Mouse (Mus musculus) right cerebral cortex, postnatal 10 days (tissue): Measurements from ENCODE around the gene Tspan10.
A peak's percentile ranks its signal among the peaks of the same experiment; 100 is the strongest.
"Not testable (repeated sequence)": the region's sequence is repeated elsewhere in the genome, so short reads cannot be mapped to it uniquely, and the experiment has no call there.

ENCODE experiments used
- DNase-seq, 2 experiments: peaks; one replicate each; pipeline ENCODE4 v3.0.0; 2021; ENCODE audit warnings: low spot score in 2 of 2

Tspan10 gene

DNA sequence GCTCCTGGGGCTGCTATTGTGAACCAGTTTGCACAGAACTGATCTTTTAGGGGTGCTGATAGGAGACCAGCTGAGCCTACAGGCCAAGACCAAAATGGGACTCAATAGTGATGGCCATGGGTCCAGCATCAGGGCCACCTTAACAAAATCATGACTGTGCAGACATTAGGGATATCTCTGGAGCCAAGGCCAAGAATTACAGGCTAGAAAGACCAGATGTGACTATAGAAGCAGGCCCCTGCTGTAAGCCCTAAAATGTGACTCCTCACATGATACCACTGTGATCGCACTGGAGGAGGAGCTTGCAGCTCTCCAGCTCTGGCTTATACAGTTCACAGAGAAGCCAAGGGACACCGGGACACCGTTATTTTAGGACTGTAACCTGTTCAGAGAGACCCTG, at the start of gene Tspan10:
Tspan10 (plus strand) TSS at position 301 of the 400 bp plus-strand sequence.
- DNase-seq: no peak

DNA sequence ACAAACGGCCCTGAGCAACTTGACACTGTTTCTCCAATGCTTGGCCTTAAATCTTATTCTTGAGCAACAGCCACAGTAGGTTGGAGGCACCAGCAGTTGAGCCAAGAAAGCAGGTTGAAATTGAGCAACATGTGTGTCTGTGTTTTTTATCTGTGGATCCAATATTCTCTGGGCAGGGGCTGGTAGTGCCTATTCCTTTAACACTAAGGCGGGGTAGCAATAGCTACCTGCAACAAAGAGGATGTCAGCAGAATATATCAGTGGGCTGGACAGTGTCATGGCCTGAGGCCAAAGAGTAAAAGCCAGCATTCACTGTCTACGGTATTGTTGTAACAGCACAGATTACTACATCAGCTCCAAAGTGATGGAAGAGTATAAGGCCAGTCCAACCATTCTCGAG, 46.8 kb upstream of the Tspan10 start:
- DNase-seq: no peak

DNA sequence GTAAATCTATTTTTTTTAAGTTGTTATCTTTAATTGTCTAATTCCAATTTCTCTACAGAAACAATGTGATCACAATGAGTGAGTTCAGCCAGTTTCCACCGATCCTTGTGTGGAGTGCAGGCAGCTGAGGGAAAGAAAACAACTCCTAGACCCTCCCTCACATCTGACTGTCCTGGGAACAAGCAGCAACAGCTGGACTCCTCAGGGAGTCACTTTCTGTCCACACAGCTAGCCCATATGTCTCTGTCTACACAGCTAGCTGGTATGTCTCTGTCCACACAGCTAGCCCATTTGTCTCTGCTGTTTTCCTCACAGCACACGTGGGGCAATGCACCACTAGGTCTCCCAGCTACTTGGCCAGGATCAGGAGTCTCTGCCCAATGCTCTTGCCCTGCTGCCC, 44.8 kb upstream of the Tspan10 start:
- no peak for DNase-seq

DNA sequence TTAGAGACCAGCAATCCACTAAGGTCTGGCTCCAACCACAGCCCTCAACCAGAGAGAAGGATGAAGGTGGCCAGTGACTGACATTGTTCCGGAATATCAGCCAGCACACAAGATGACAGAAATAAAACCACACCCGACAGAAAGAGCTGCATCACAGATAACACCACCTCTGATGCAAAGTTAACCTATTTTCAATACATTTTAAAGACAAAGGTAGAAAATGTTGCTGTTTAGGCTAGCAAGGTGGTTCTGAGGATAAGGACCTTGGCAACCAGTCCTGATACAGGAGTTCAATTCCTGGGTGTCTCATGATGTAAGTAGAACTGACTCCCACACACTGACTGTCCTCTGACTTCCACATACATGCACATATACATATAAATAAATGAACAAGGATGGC, 43.1 kb upstream of the Tspan10 start:
- no peak for DNase-seq

DNA sequence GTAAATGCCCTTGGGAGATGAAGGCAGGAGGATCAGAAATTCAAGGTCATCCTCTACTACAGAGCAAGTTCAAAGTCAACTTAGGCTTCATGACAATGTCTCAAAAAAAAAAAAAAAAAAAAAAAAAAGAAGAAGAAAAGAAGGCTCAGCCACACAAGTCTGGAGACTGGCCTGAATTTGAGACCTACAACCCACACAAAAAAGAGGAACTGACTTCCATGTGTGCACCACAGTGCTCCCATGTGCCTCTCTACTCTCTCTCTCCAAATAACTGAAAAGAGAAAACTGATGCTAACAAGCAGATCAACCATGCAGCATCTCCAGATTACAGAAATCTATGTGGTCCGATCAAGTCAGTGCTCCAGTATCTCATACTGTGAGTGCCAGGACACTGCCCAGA, 37.6 kb upstream of the Tspan10 start:
- no peak for DNase-seq

DNA sequence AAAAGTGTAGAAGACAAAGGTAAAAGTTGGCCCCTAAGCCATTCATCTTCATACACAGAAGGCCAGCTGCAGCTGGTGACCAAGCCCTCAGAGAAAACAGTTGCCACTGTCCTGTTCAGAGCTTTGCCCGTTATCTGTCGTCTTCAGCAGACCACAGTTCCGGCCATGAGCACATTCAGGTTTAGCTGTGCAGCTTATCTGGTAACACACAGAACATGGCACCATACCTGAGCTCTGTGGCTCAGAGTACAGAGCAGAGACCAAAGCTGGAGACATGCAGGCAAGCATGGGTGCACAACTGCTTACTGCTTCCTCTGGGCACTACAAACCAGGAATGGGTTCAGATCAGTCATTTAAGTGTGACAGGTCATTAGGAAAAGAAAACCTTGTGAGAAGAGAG, 36.6 kb upstream of the Tspan10 start:
- no peak for DNase-seq

DNA sequence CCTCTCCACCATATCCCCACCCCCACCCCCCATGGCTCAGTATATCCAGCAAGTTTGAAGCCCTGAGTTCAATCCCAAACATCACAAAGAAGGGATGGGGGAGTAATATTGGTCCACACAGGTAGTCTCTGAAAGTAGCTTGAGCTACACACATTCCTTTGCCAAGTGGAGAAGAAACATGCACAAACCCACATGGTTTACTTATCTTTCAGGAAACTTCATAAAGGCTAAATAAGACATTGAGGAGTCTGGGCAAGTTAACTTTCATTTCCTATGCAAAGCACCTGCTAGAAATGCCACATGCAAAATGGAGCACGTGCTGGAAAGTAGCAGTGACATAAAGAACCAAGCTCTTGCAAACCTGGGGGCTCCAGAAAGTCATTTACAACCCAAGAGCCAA, 36.0 kb upstream of the Tspan10 start:
- DNase-seq: no peak

DNA sequence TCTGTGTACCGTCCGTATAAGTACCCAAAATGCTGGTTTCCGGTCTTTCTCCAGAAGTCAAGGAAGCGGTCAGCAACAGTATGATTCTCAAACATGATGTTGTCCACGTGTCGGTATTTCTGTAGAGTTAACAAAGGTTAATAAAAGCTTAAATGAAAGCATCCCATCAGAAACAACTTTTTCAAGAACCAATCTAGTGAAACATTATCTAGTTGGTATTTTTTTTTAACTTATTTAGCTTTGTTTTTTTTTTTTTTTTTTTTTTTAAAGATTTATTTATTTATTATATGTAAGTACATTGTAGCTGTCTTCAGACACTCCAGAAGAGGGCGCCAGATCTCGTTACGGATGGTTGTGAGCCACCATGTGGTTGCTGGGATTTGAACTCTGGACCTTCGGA, 28.8 kb upstream of the Tspan10 start:
- DNase-seq: not testable (repeated sequence)

DNA sequence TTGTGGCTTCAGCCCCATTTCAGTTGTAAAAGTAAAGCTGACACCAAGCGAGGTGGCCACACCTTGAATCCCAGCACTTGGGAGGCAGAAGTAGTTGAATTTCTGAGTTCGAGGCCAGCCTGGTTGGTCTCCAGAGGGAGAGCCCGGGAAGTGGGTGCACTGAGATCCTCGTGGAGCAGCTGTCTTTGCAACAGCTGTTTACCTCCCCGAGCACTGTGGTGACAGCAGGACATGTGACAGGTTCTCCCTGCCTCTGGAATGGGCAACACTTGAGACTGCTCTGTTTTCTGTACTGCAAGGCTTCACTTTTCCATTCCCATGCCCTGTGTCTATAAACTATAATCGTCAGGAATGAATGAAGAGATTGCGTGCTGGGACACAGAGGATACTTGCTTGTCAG, 24.6 kb upstream of the Tspan10 start:
- no peak for DNase-seq

DNA sequence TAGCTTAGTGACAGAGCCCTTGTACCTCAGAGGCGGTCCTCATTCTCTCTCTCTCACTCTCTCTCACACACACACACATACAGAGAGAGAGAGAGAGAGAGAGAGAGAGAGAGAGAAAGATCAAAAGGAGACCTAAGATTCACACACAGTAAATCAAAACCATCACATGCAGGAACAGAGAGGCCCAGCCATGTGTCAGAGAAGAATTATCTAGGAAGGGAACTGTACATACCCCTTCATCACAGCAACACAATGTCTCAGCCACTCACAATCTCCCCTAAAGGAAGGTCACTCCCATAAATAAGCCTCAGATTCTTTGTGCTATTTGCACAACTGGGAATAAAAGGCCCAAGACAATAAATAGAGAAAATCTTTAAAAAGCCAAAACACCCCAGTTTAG, 23.9 kb upstream of the Tspan10 start:
- DNase-seq: no peak

DNA sequence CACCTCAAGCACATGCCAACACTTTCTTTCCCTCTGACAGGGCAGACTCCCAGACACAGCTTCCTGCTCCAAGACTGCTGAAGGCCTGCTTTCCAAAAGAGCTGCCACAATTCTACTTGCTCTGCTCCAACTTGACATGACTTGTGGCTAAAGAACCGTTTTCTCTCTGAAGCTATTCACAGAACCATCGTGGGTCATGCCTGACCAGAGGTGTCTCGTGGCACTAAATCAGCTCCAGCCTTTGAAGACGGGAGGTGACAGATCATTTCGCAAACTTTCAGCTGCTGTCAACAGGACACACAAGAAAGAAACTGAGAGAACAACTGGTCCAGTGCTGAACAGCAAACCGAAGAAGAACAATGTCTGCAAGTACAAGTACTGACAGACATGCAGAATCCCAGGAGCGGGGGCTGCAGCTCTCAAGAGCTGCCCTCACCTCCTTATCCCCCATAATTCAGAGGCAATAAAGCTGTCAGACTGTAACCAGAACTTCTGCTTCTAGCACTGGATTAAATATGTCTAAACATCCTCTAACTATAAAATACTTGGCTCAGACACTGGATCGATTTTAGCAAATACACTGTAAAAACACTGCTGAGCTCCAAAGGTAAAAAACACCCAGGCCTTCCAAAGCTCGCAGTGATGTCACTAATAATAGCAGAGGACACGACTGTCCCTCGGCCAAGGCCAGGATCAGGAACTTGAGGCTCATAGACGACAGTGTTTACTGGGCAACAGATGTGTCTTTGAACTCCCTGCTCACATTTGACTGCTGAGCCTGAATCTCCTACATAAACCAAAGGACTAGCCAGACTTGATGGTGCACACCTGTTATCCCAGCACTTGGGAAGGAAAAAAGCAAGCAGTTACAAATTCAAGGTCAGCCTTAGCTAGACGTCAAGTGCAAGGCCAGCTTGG, 19.5 kb upstream of the Tspan10 start:
- DNase-seq: no peak

DNA sequence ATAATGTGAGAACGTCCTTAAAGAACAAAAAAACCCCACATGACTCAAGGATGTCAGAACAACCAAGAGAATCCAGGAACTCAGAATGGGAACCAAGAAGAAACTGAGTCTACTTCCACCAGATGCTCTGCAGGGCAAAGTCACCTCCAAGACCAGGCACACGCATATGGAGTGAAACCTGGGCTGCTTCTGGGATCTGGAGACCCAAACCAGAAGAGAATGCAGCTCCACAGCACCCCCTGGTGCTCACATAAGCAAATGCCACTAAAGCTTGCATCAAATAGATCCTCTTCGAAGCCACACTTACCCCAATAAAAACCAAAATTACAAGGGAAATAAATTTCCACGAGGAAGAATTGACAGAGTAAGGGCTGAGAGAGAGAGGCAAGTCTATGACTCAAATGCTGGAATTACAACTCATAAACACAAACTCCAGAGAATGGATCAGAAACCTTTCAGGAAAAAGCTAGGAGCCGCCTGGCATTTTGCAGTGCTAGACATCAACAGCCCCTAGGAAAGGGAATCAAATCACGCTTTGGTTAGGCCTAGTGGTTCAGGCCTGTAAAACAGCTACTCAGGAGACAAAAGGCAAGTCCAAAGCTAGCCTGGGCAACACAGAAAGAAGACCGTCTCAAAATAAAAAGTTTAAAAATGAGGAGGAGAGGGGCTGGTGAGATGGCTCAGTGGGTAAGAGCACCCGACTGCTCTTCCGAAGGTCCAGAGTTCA, 18.7 kb upstream of the Tspan10 start:
- DNase-seq: peak; percentile 45 to 68

DNA sequence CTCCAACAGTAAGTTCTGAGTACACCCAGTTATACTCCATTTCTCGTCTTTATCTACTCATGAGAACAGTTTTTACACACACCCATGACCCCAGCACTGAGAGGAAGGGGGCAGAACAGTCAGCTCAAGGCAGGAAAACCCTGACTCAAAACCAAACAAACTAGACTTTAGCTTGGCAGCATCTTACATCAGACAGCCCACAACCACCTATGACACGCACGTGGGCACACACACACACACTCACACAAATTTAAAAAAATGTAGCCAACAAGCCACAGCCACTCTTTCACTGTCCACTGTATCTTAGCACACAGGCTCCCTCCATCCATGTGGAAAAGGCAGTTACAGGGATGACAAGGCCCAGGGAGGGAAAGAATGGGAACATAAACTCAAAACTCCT, 15.7 kb upstream of the Tspan10 start:
- no peak for DNase-seq

DNA sequence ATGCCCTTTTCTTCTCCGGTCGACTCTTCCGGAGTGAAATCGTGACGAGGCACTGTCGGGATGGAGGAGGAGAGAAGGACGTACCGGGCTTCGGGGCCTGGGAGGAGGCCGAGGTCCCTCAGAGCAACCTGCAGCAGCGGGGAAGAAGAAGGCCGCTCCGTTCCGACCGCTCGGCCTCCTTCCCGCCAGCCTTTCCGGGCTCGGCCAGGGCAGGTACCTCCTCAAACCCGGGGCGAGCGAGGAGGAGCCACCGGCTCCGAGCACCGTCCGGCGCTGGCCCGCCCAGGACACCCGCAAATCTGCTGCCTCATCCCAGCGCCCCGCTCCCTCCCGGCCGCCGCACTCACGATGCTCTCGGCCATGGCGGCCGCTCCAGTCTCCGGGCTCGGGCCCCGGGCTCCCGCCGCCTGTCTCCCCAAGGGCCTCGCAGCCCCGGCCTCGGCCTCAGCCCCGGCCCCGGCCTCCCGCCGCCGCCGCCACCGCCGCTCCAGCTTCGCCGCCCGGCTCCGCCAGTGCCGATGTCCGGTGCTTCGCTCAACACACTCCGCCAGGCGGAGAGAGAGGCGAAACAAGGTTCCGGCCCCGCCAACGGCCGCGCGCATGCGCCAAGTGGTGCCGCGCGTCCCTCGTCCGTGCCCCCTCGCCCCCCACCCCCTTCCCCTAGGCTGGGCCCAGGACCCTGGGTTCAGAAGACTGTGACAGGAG, 5.1 kb upstream of the Tspan10 start, which contains the start of gene Nploc4:
Nploc4 (minus strand) TSS at position 557 of the 705 bp plus-strand sequence.
- DNase-seq: peak; percentile 87 to 91

DNA sequence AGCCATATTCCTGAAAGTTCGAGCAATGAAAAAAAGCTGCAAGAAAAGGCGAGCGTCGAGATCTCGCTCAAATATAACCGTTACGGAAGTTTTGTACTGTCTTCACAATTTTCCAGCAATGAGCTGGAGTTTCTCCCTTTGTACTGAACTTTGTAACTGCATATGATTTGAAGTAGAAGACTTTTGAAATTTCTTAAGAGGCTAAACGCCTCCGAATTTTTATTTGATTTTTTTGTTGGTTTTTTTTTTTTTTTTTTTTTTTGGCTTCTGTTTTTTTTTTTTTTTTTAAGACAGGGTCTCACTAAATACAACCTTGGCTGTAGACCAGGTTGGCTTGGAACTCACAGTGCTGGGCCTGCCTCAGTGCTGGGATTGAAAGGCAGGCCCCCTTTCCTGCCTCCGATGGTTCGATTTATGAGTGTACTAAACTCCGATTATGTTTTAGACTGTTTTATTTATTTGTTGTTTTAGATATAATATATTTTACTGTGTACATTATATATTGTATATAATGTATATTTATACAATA, 4.5 kb upstream of the Tspan10 start:
- no peak for DNase-seq

DNA sequence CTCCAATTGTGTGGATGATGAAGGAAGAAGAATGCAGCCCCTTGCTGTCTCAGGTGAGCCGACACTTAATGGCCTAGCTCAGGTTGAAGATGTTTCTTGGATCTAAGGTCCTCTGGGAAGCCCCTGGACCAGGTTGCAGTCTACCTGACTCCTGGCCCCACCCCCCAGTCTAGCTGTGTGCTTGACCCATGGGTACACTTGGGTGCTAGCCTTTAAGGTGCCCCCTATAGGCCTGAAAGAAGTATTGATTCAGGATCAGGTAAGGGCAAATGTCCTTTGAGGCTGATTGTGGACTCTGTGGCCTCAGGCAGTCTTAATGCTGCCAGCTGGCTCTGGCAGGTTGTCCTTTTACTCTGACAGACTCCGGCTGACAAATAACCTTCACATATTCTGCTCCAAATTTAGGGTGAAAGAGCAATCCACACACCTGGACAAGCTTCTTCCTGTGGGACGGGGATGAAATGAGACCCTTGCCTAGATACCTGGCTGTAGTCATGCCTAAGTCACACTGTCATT, 379 bp downstream of the Tspan10 start:
- no peak for DNase-seq

DNA sequence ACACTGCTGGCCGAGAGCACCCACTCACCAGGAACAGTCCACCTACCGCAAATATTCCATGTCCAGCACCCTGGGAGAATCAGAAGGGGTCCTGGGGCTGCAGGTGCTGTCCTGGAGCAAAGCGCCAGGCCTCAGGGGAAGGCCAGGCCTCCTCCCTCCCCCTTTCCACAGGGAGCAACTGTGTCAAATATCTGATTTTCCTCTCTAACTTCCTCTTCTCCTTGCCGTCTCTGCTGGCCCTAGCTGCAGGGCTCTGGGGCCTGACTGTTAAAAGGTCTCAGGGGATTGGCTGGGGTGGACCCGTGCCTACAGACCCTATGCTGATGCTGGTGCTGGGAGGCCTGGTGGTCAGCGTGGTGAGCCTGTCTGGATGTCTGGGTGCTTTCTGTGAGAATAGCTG, 1.7 kb downstream of the Tspan10 start:
- no peak for DNase-seq

DNA sequence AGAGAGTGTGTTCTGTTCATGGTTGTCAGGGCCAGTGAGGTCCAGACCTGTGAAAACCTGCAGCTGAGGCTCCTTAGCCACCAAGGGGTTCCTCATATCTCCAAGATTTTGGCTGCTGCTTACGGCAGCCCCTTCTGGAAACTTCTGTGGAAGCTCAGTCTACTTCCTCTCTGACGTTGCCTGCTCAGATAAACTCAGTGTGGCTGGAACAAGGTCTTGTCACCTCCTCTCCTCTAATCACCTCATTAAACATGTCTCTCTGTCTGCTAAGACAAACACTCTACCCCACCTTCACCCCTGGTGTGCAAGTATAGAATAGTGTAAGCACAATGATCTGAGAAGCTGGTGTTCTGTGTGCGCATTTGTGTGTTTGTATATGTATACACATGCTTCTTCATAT, 3.0 kb downstream of the Tspan10 start:
- DNase-seq: no peak

DNA sequence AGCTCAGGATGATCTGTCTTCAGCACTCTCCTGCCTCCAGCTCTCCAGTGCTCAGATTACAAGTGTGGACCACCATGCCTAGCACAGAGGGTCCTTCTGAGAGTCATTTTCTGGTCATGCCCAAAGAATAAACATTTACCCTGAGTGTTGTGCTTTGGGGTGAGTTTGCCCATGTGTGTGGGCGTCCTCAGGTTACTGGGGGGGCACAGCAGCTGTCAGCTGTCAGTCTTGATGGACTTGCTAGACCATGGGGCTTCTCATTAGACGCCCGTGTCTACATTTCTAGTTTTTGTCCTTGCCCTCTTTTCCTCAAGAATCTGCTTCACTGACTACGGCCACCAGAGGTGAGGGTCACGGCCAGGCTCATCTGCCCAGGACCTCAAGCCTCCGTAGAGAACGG, 4.7 kb downstream of the Tspan10 start:
- no peak for DNase-seq

DNA sequence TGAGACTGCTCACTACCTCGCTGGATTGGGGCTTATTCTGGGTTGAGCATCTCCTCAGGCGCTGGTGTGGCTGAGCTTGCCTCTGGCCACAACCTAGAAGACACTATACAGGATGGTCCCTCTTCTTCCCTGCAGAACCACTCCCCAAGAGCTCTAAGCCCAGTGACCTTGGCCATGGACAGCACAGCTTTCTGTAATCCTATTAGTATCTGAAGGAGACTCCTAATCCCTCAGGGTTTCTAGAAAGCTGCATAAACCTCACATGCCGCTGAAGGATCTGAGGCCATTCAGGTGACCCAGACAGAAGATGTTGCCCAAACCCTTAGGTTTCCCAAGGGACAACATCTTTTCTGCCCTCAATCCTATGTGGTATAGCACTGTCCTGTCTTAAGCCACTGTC, 9.8 kb downstream of the Tspan10 start:
- DNase-seq: no peak

DNA sequence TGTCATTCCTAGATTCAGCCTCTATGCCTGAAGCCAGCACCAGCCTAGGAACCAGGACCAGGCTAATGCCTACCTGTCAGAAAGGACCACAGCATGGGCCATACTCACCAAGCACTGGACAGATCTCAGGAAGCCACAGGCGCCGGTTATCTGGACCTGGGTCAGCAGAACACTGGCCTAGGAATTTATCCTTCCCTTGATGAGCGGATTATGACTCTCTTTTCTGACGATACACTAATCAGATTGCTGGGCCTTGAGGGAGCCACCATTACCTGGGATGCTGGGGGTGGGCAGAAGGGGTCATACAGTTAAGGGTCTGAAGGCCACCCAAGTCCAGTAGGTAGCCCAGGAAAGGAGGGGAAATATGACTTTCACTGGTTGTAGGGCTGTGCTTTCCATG, 10.9 kb downstream of the Tspan10 start, which contains the start of gene Pde6g:
Pde6g (minus strand) TSS at position 195 of the 400 bp plus-strand sequence.
- no peak for DNase-seq

DNA sequence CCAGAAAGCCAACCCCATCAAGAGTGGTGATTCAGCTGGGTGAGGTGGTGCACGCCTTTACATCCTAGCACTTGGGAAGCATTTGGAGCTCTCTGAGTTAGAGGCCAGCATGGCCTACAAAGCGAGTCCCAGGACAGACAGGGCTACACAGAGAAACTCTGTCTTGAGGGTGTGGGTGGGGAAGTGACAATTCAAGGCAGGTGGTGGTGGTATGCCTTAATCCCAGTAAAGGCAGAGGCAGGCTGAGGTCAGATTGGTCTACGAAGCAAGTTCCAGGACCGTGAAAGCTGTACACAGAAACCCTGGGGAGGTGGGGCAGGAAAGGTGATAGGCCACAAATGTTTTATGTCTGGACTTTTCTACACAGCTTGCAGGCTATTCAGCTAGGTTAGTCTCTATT, 12.5 kb downstream of the Tspan10 start:
- no peak for DNase-seq
